29 mouse cellular contexts compared by ENCODE assay signal in genomic region chr8:53281041-53281440, GRCm38 (mm10).
"Had no signal": no experiment of that assay in that cellular context is flagged by ENCODE, and none has a peak within 500 bp of the region (broad histone marks: within the 10 kb centered on the region; RNA-seq: fewer than 3 reads in every experiment).

No protein-coding gene starts in this region.

- H3K4me1 ChIP-seq: limb, embryonic 10.5 days; limb, embryonic 12.5 days; limb, embryonic 13.5 days; limb, embryonic 15.5 days; liver, embryonic 12.5 days; liver, embryonic 13.5 days; liver, embryonic 15.5 days; lung, embryonic 15.5 days; megakaryocyte, embryonic 14.5 days; midbrain, embryonic 10.5 days; midbrain, embryonic 12.5 days; midbrain, embryonic 13.5 days; midbrain, embryonic 15.5 days had no signal

- DNase-seq: left cerebral cortex, postnatal 4 days; liver; liver, embryonic 13.5 days; liver, postnatal 0 days; lung, adult 18-20 months; lung, adult 2 months; lung, embryonic 14.5 days; lung, postnatal 14 days; lung, postnatal 36 days; lung, postnatal 4 days; midbrain, embryonic 14.5 days had no signal

- H3K27me3 ChIP-seq: limb, embryonic 12.5 days; limb, embryonic 13.5 days; limb, embryonic 15.5 days; liver, embryonic 12.5 days; liver, embryonic 13.5 days; liver, embryonic 15.5 days; lung, embryonic 15.5 days; megakaryocyte, embryonic 14.5 days; midbrain, embryonic 12.5 days; midbrain, embryonic 13.5 days; midbrain, embryonic 15.5 days had no signal

- H3K9ac ChIP-seq: limb, embryonic 12.5 days; limb, embryonic 13.5 days; limb, embryonic 15.5 days; liver, embryonic 12.5 days; liver, embryonic 13.5 days; liver, embryonic 14.5 days; liver, embryonic 15.5 days; liver, postnatal 0 days; lung, embryonic 14.5 days; lung, embryonic 15.5 days; midbrain, embryonic 12.5 days; midbrain, embryonic 13.5 days; midbrain, embryonic 15.5 days had no signal

- H3K4me3 ChIP-seq: left cerebral cortex, adult 2 months; limb, embryonic 10.5 days; limb, embryonic 12.5 days; limb, embryonic 13.5 days; limb, embryonic 15.5 days; liver, embryonic 12.5 days; liver, embryonic 13.5 days; liver, embryonic 15.5 days; lung, embryonic 15.5 days; megakaryocyte, embryonic 14.5 days; midbrain, embryonic 10.5 days; midbrain, embryonic 12.5 days; midbrain, embryonic 13.5 days; midbrain, embryonic 15.5 days; myocyte had no signal

- H3K27ac ChIP-seq: left cerebral cortex, adult 2 months; limb, embryonic 10.5 days; limb, embryonic 12.5 days; limb, embryonic 13.5 days; limb, embryonic 15.5 days; liver, embryonic 12.5 days; liver, embryonic 13.5 days; liver, embryonic 14.5 days; liver, embryonic 15.5 days; lung, embryonic 15.5 days; macrophage; midbrain, embryonic 10.5 days; midbrain, embryonic 12.5 days; midbrain, embryonic 13.5 days; midbrain, embryonic 15.5 days had no signal

- H3K9me3 ChIP-seq: limb, embryonic 10.5 days; limb, embryonic 12.5 days; limb, embryonic 13.5 days; limb, embryonic 15.5 days; liver, embryonic 12.5 days; liver, embryonic 13.5 days; liver, embryonic 15.5 days; lung, embryonic 15.5 days; megakaryocyte, embryonic 14.5 days; midbrain, embryonic 10.5 days; midbrain, embryonic 12.5 days; midbrain, embryonic 13.5 days; midbrain, embryonic 15.5 days had no signal

- H3K36me3 ChIP-seq: limb, embryonic 10.5 days; limb, embryonic 12.5 days; limb, embryonic 13.5 days; limb, embryonic 15.5 days; liver, embryonic 12.5 days; liver, embryonic 13.5 days; liver, embryonic 15.5 days; lung, embryonic 15.5 days; midbrain, embryonic 10.5 days; midbrain, embryonic 12.5 days; midbrain, embryonic 13.5 days; midbrain, embryonic 15.5 days had no signal

- H3K4me2 ChIP-seq: limb, embryonic 12.5 days; limb, embryonic 13.5 days; limb, embryonic 15.5 days; liver, embryonic 11.5 days; liver, embryonic 12.5 days; liver, embryonic 13.5 days; liver, embryonic 15.5 days; lung, embryonic 14.5 days; lung, embryonic 15.5 days; midbrain, embryonic 11.5 days; midbrain, embryonic 12.5 days; midbrain, embryonic 13.5 days; midbrain, embryonic 15.5 days had no signal
